Mouse (Mus musculus): ENCODE results near the gene Hbb-bs. TPM values are rescaled to one million over a fixed set of nuclear protein-coding genes. Genes with fewer than 3 reads are reported as not detected.
"Not testable (repeated sequence)": the region's sequence is repeated elsewhere in the genome, so short reads cannot be mapped to it uniquely, and the experiment has no call there.

Hbb-bs gene
- total RNA-seq (2015; ENCODE audit: low replicate concordance) = 179,259 and 187,171 TPM in 2 replicates
- 69,583 and 76,927 TPM in 2 replicates for total RNA-seq (2017; ENCODE audit: low replicate concordance)

GRCm38 (mm10) chr7:103827808-103828207, at the start of gene Hbb-bs:
Gene Hbb-bs (minus strand): TSS chr7:103828096.
- peak; percentile 68 for ATAC-seq (replicated peaks; ENCODE audit: low FRiP score, poor library complexity, severe bottlenecking)

- peak; percentile 73 for ATAC-seq (replicated peaks; ENCODE audit: low FRiP score, poor library complexity, severe bottlenecking)
Measured at GRCm38 (mm10) chr7:103877093-103877492, 49.2 kb upstream of the Hbb-bs start.

- ATAC-seq (replicated peaks; ENCODE audit: low FRiP score, poor library complexity, severe bottlenecking) = no peak
Measured at GRCm38 (mm10) chr7:103874451-103874850, 46.6 kb upstream of the Hbb-bs start.

- ATAC-seq (replicated peaks; ENCODE audit: low FRiP score, poor library complexity, severe bottlenecking) = 0 out of 2 replicates have a peak, but pooled peaks have one; percentile 34
Measured at GRCm38 (mm10) chr7:103873064-103873463, 45.2 kb upstream of the Hbb-bs start.

GRCm38 (mm10) chr7:103870667-103871066, 42.8 kb upstream of the Hbb-bs start:
- ATAC-seq (replicated peaks; ENCODE audit: low FRiP score, poor library complexity, severe bottlenecking) = peak; percentile 78

GRCm38 (mm10) chr7:103865716-103866115, 37.8 kb upstream of the Hbb-bs start:
- ATAC-seq (replicated peaks; ENCODE audit: low FRiP score, poor library complexity, severe bottlenecking) = peak; percentile 72

- ATAC-seq (replicated peaks; ENCODE audit: low FRiP score, poor library complexity, severe bottlenecking) = peak; percentile 5; the same call in 1 of the 2 replicates
Measured at GRCm38 (mm10) chr7:103861531-103861930, 33.6 kb upstream of the Hbb-bs start.

- ATAC-seq (replicated peaks; ENCODE audit: low FRiP score, poor library complexity, severe bottlenecking) = peak; percentile 65
Measured at GRCm38 (mm10) chr7:103860855-103861254, 33.0 kb upstream of the Hbb-bs start.

GRCm38 (mm10) chr7:103859076-103859475, 31.2 kb upstream of the Hbb-bs start:
- ATAC-seq (replicated peaks; ENCODE audit: low FRiP score, poor library complexity, severe bottlenecking) = peak; percentile 77

- ATAC-seq (replicated peaks; ENCODE audit: low FRiP score, poor library complexity, severe bottlenecking) = peak; percentile 27; the same call in 1 of the 2 replicates
Measured at GRCm38 (mm10) chr7:103854669-103855068, 26.8 kb upstream of the Hbb-bs start.

GRCm38 (mm10) chr7:103853090-103853489, 25.2 kb upstream of the Hbb-bs start, which contains the start of gene Hbb-y:
Gene Hbb-y (minus strand): TSS chr7:103853216.
- no peak for ATAC-seq (replicated peaks; ENCODE audit: low FRiP score, poor library complexity, severe bottlenecking)

GRCm38 (mm10) chr7:103844525-103845325, 16.8 kb upstream of the Hbb-bs start:
- peak; percentile 50; the same call in 1 of the 2 replicates for ATAC-seq (replicated peaks; ENCODE audit: low FRiP score, poor library complexity, severe bottlenecking)

GRCm38 (mm10) chr7:103843034-103843433, 15.1 kb upstream of the Hbb-bs start, which contains the start of gene Hbb-bh1:
Gene Hbb-bh1 (minus strand): TSS chr7:103843164.
- no peak for ATAC-seq (replicated peaks; ENCODE audit: low FRiP score, poor library complexity, severe bottlenecking)

- ATAC-seq (replicated peaks; ENCODE audit: low FRiP score, poor library complexity, severe bottlenecking) = peak; percentile 61
Measured at GRCm38 (mm10) chr7:103840268-103840667, 12.4 kb upstream of the Hbb-bs start, which contains the start of gene Hbb-bh2. Gene Hbb-bh2 (minus strand): TSS chr7:103840520.

- ATAC-seq (replicated peaks; ENCODE audit: low FRiP score, poor library complexity, severe bottlenecking) = not testable (repeated sequence)
Measured at GRCm38 (mm10) chr7:103827139-103827538, 757 bp downstream of the Hbb-bs start.

GRCm38 (mm10) chr7:103826255-103826887, 1.5 kb downstream of the Hbb-bs start:
- ATAC-seq (replicated peaks; ENCODE audit: low FRiP score, poor library complexity, severe bottlenecking) = peak; percentile 53

GRCm38 (mm10) chr7:103825536-103826254, 2.2 kb downstream of the Hbb-bs start:
- peak; percentile 53 for ATAC-seq (replicated peaks; ENCODE audit: low FRiP score, poor library complexity, severe bottlenecking)

GRCm38 (mm10) chr7:103824597-103824996, 3.3 kb downstream of the Hbb-bs start:
- ATAC-seq (replicated peaks; ENCODE audit: low FRiP score, poor library complexity, severe bottlenecking) = no peak

- 0 out of 2 replicates have a peak, but pooled peaks have one; percentile 16 for ATAC-seq (replicated peaks; ENCODE audit: low FRiP score, poor library complexity, severe bottlenecking)
Measured at GRCm38 (mm10) chr7:103815085-103815484, 12.8 kb downstream of the Hbb-bs start.

GRCm38 (mm10) chr7:103813766-103814165, 14.1 kb downstream of the Hbb-bs start, which contains the start of gene Hbb-bt:
Gene Hbb-bt (minus strand): TSS chr7:103813996.
- ATAC-seq (replicated peaks; ENCODE audit: low FRiP score, poor library complexity, severe bottlenecking) = peak; percentile 62

Measured in erythroblast, adult 5-6 weeks (primary cell).